Mouse (Mus musculus) heart, embryonic 10.5 days (tissue): ENCODE measurements at regions not wholly inside any gene's neighbourhood (a gene's known extent, or its start where the extent isn't known, plus 50 kb on each side); places are given as distances from the start of the nearest gene placed in this dataset.

Experiments
- DNase-seq: peaks from one replicate; pipeline ENCODE4 v3.0.0-alpha.2; 2017; ENCODE audit warnings: low spot score
- H3K27ac ChIP-seq: fragments of 300-500 bp; sonication (generic); 2 replicates; pipeline ENCODE4 v1.5.1; 2016; ENCODE audit warnings: mild to moderate bottlenecking
- H3K27me3 ChIP-seq: fragments of 300-500 bp; sonication (generic); 2 replicates; pipeline ENCODE4 v1.6.1; 2016; ENCODE audit warnings: mild to moderate bottlenecking; ENCODE audit not compliant: poor library complexity, insufficient read depth, severe bottlenecking
- H3K36me3 ChIP-seq: fragments of 300-500 bp; sonication (generic); 2 replicates; pipeline ENCODE4 v1.6.1; 2016; ENCODE audit warnings: mild to moderate bottlenecking, moderate library complexity
- H3K4me1 ChIP-seq: fragments of 300-500 bp; sonication (generic); 2 replicates; pipeline ENCODE4 v1.6.1; 2016; ENCODE audit warnings: mild to moderate bottlenecking
- H3K4me3 ChIP-seq: fragments of 300-500 bp; sonication (generic); 2 replicates; pipeline ENCODE4 v1.5.1; 2016; ENCODE audit warnings: mild to moderate bottlenecking, moderate library complexity
- H3K9me3 ChIP-seq: fragments of 300-500 bp; sonication (generic); 2 replicates; pipeline ENCODE4 v1.6.1; 2016; ENCODE audit warnings: mild to moderate bottlenecking, moderate library complexity
- WGBS: fragments of 180-500 bp; shearing (Covaris S2); methylation state at CpG from one replicate; pipeline ENCODE4 v1.1.7; 2016; 5-methylcytosine and 5-hydroxymethylcytosine counted together

DNA sequence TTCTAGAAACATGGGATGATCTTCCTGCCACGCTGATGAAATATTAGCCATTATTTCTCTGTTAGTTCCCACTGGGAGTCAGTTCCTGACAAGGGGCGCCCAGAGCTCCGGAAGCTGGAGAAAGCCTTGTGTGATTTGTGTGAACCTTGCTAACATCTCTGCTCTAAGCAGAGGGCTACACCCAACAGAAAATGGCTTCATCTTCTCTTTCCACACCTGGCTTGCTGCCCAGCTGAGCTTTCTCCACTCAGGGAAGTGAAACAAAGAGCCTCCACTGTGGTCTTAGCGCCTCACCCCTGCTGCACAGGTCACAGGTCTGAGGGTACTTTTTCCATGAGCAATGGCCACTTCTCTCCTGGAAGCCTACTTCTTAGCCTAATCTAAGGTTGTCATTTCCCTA, 285.2 kb downstream of the Rps24 start:
- Histone ChIP-seq H3K27me3 (0 out of 2 replicates have a peak, but pooled peaks cover 9% of the 10 kb centered on the region), H3K27ac (peak overlapping the region; percentile 36; the same call in 1 of the 2 replicates), H3K36me3 (no peaks in the 10 kb centered on the region), H3K4me1 (peaks cover 26% of the 10 kb centered on the region), H3K9me3 (no peaks in the 10 kb centered on the region), H3K4me3 (no peak overlapping the region)
- no peak for DNase-seq
- WGBS: 74% methylated on average over 4 of the region's 4 CpGs

GRCm38 (mm10) chr14:24778748-24779630, 292.1 kb downstream of the Rps24 start:
- 1% methylated on average over 39 of the region's 39 CpGs for WGBS
- peak; percentile 95 for DNase-seq
- Histone ChIP-seq H3K9me3 (no peaks in the 10 kb centered on the region), H3K36me3 (no peaks in the 10 kb centered on the region), H3K4me1 (peaks cover 27% of the 10 kb centered on the region), H3K27ac (peak overlapping the region; percentile 96), H3K27me3 (no peaks in the 10 kb centered on the region), H3K4me3 (peak overlapping the region; percentile 61)

- WGBS: 79% methylated on average over 3 of the region's 3 CpGs
- H3K27ac ChIP-seq: no peak overlapping the region
- H3K9me3 ChIP-seq: no peaks in the 10 kb centered on the region
- H3K36me3 ChIP-seq: no peaks in the 10 kb centered on the region
- DNase-seq: no peak
- H3K27me3 ChIP-seq: no peaks in the 10 kb centered on the region
- no peak overlapping the region for H3K4me3 ChIP-seq
- H3K4me1 ChIP-seq: peaks cover 32% of the 10 kb centered on the region
These were observed 294.7 kb downstream of the Rps24 start for GRCm38 (mm10) chr14:24781674-24782073.

GRCm38 (mm10) chr14:24783889-24784288, 297.0 kb downstream of the Rps24 start:
- Histone ChIP-seq H3K36me3 (no peaks in the 10 kb centered on the region), H3K27me3 (0 out of 2 replicates have a peak, but pooled peaks cover 10% of the 10 kb centered on the region), H3K27ac (no peak overlapping the region), H3K4me3 (no peak overlapping the region), H3K9me3 (no peaks in the 10 kb centered on the region), H3K4me1 (peaks cover 24% of the 10 kb centered on the region)
- 73% methylated on average over 6 of the region's 6 CpGs for WGBS
- DNase-seq: no peak

- WGBS: 79% methylated on average over 5 of the region's 5 CpGs
- no peak overlapping the region for H3K27ac ChIP-seq
- 0 out of 2 replicates have a peak, but pooled peaks cover 10% of the 10 kb centered on the region for H3K27me3 ChIP-seq
- peaks cover 8% of the 10 kb centered on the region; the same call in 1 of the 2 replicates for H3K4me1 ChIP-seq
- DNase-seq: no peak
- H3K4me3 ChIP-seq: no peak overlapping the region
- H3K36me3 ChIP-seq: no peaks in the 10 kb centered on the region
- no peaks in the 10 kb centered on the region for H3K9me3 ChIP-seq
These were observed 298.5 kb downstream of the Rps24 start for GRCm38 (mm10) chr14:24785452-24785851.

GRCm38 (mm10) chr14:24793375-24794285, 306.7 kb downstream of the Rps24 start:
- no peak for DNase-seq
- no peaks in the 10 kb centered on the region for H3K9me3 ChIP-seq
- H3K4me3 ChIP-seq: no peak overlapping the region
- H3K27ac ChIP-seq: no peak overlapping the region
- no peaks in the 10 kb centered on the region for H3K36me3 ChIP-seq
- H3K27me3 ChIP-seq: 0 out of 2 replicates have a peak, but pooled peaks cover 1% of the 10 kb centered on the region
- H3K4me1 ChIP-seq: peaks cover 7% of the 10 kb centered on the region
- 63% methylated on average over 10 of the region's 10 CpGs for WGBS

GRCm38 (mm10) chr14:24794359-24794845, 307.5 kb downstream of the Rps24 start:
- Histone ChIP-seq H3K36me3 (no peaks in the 10 kb centered on the region), H3K4me3 (no peak overlapping the region), H3K9me3 (no peaks in the 10 kb centered on the region), H3K27ac (no peak overlapping the region), H3K27me3 (no peaks in the 10 kb centered on the region), H3K4me1 (peaks cover 7% of the 10 kb centered on the region)
- WGBS: 81% methylated on average over 12 of the region's 12 CpGs
- DNase-seq: no peak

DNA sequence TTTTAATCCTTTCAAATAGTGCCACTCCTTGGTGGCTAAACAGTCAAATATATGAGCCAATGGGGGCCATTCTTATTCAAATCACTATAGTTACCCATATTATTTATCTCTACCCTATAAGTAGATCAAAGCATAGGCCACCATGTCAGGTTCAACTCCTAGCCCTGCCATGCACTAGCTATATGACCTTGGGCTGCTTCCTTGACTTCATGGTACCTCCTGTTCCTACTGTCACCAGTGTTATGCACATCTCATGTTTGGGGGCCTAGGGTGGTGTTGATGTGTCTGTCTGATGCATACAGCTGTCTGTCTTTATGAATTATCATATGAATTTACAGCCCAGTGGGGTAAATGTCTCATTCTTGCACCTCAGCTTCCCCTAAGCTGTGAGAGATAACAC, 310.6 kb downstream of the Rps24 start:
- DNase-seq: no peak
- no peaks in the 10 kb centered on the region for H3K9me3 ChIP-seq
- H3K4me3 ChIP-seq: no peak overlapping the region

GRCm38 (mm10) chr14:24798066-24798465, 311.1 kb downstream of the Rps24 start:
- WGBS: 61% methylated on average over 4 of the region's 4 CpGs
- DNase-seq: no peak
- H3K9me3 ChIP-seq: no peaks in the 10 kb centered on the region

More for the DNA sequence above, 310.6 kb downstream of the Rps24 start:
- Histone ChIP-seq H3K27me3 (no peaks in the 10 kb centered on the region), H3K36me3 (no peaks in the 10 kb centered on the region), H3K27ac (no peak overlapping the region), H3K4me1 (peaks cover 7% of the 10 kb centered on the region)

GRCm38 (mm10) chr14:24803001-24803655, 316.2 kb downstream of the Rps24 start:
- H3K4me3 ChIP-seq: no peak overlapping the region
- 76% methylated on average over 5 of the region's 5 CpGs for WGBS
- H3K27ac ChIP-seq: no peak overlapping the region
- H3K4me1 ChIP-seq: peaks cover 14% of the 10 kb centered on the region
- no peaks in the 10 kb centered on the region; the same call in 1 of the 2 replicates for H3K27me3 ChIP-seq
- no peak for DNase-seq
- H3K9me3 ChIP-seq: no peaks in the 10 kb centered on the region
- H3K36me3 ChIP-seq: no peaks in the 10 kb centered on the region

More at GRCm38 (mm10) chr14:24798066-24798465, 311.1 kb downstream of the Rps24 start:
- no peaks in the 10 kb centered on the region for H3K27me3 ChIP-seq
- no peaks in the 10 kb centered on the region for H3K36me3 ChIP-seq
- no peak overlapping the region for H3K27ac ChIP-seq
- H3K4me3 ChIP-seq: no peak overlapping the region
- H3K4me1 ChIP-seq: peaks cover 7% of the 10 kb centered on the region

DNA sequence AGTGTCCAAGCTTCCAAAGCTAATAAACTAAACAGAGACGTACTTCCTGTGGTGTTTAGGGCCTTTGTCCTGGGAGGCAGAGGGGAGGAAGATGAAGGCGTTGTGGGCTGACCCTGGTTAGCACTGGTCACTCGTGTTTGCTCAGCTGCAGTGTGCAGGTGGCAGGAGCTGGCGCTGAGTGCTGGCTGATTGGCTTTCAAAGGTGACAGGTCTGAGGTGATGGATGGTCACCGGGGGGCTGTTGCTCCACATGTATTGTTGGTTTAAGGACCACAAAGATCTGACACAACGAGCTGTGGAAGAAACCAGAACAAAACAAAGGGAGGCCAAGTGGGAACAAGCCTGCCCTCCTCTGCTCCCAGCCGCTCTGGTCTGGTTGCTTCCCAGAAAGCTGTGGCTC, 320.1 kb downstream of the Rps24 start:
- WGBS: 17% methylated on average over 7 of the region's 7 CpGs
- DNase-seq: no peak
- Histone ChIP-seq H3K9me3 (no peaks in the 10 kb centered on the region), H3K4me3 (no peak overlapping the region), H3K27me3 (no peaks in the 10 kb centered on the region; the same call in 1 of the 2 replicates), H3K36me3 (no peaks in the 10 kb centered on the region), H3K27ac (peak overlapping the region; percentile 71), H3K4me1 (peaks cover 15% of the 10 kb centered on the region)

DNA sequence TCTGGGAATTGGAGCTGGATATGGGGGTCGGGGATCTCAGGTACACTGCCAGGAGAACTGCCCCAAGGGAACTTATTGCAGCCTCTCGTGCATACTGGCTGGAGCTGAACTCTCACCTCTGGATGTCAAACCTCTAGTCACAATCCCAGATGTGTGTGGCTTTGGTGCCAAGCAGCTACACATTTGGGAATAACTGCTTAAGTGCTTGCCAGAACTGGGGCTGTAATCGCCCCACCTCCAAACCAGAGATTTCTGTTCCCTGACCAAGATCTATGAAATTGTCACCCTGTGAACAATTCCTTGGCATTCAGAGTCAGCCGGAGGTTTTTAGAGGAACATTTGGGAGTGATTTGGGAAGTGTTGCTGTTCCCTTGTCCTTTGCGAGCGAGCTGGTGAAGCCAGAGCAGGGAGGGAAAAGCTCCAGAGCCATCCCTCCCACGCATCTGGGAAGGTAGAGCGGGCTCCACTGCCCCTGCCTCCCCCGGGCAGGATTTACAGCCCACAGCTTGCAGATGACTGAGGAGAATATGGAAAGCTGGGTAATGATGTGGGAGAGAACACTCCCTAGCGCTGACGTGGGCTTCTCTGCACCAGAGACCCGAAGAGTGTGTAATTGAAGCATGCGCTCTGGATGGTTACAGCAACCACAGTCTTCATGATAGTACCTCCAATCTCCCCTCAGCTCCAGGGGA, 336.1 kb downstream of the Rps24 start:
- no peaks in the 10 kb centered on the region for H3K36me3 ChIP-seq
- DNase-seq: no peak
- H3K27ac ChIP-seq: peak overlapping the region; percentile 44; the same call in 1 of the 2 replicates
- no peak overlapping the region for H3K4me3 ChIP-seq
- H3K27me3 ChIP-seq: no peaks in the 10 kb centered on the region
- 70% methylated on average over 13 of the region's 13 CpGs for WGBS
- H3K4me1 ChIP-seq: peaks cover 41% of the 10 kb centered on the region
- no peaks in the 10 kb centered on the region for H3K9me3 ChIP-seq
